Mouse (Mus musculus): ENCODE results near the gene Rem2. TPM values are rescaled to one million over a fixed set of nuclear protein-coding genes. Genes with fewer than 3 reads are reported as not detected.

The Rem2 gene
- 2.6 and 4.0 TPM in 2 replicates for polyA plus RNA-seq (2011; ENCODE audit: insufficient read depth, insufficient read length, low read depth, missing spikeins)

DNA sequence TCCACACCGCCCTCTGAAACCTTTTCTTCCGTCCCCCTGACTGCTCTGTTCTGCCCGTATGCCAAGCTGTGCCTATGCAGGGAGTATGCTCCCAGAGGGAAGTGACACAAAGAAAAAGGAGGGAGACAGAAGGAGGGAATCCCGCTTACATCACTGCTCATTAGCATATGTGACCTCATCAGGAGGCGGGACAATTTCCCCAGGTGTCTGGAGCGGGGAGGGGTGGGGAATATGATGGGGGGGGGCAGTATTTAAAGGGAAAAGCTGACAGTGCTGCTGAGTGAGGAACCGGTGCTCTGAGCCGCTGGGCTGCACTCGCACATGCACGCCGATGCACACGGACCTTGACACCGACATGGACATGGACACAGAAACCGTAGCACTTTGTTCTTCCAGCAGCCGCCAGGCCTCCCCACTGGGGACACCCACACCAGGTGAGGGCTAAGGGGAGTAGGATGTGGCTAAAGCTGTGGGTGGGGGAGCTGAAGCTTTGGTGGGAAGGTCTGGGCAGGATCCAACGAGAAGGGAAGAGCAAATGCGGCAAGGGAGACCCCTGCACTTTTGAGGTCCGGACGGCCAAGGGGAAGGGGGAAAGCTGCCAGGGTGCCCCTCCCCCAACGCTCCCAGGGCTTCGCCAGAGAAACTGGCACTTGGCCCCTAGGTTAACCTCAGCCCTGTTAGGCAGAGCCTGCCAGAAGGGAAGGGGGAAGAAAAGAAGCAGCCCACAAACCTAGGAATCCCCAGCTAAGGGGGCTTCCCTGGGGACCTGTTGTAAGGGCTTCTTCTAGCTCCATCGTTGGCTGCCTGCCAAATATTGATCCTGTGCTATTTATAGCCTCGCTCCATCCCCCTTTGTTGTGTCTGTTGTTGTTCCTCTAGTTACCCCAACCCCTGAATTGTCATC, at the start of gene Rem2:
TSS of gene Rem2 (plus strand) at position 160 of the 904 bp plus-strand sequence.
- H3K27me3 ChIP-seq (ENCODE audit: control insufficient read depth, insufficient read depth, low read length, poor library complexity, severe bottlenecking), result no peaks in the 10 kb centered on the region
- H3K27ac ChIP-seq (ENCODE audit: insufficient read depth, low read length), result no peak within 1 kb of the TSS
- H3K4me3 ChIP-seq (ENCODE audit: low read depth, low read length), result peak within 1 kb of the TSS; percentile 59
- no peaks in the 10 kb centered on the region for H3K4me1 ChIP-seq (ENCODE audit: control insufficient read depth, insufficient read depth, low read length)
- no peaks in the 10 kb centered on the region for H3K9me3 ChIP-seq (replicated peaks; ENCODE audit: control insufficient read depth, insufficient read depth, low read length, poor library complexity, severe bottlenecking)
- 0 out of 2 replicates have a peak within 1 kb of the TSS, but pooled peaks have one; percentile 39 for H3K9ac ChIP-seq (ENCODE audit: low read depth, poor library complexity, severe bottlenecking)
- H3K36me3 ChIP-seq (ENCODE audit: control insufficient read depth, insufficient read depth, low read length, poor library complexity, severe bottlenecking), result no peaks in the 10 kb centered on the region
- TF ChIP-seq POLR2A (IDR thresholded peaks at IDR 0.05; ENCODE audit: insufficient read depth, low read length) (no peak), EP300 (IDR thresholded peaks at IDR 0.05; ENCODE audit: insufficient read depth, low read depth, low read length) (no peak), CTCF (IDR thresholded peaks at IDR 0.05; ENCODE audit: low read depth, low read length) (no peak)

DNA sequence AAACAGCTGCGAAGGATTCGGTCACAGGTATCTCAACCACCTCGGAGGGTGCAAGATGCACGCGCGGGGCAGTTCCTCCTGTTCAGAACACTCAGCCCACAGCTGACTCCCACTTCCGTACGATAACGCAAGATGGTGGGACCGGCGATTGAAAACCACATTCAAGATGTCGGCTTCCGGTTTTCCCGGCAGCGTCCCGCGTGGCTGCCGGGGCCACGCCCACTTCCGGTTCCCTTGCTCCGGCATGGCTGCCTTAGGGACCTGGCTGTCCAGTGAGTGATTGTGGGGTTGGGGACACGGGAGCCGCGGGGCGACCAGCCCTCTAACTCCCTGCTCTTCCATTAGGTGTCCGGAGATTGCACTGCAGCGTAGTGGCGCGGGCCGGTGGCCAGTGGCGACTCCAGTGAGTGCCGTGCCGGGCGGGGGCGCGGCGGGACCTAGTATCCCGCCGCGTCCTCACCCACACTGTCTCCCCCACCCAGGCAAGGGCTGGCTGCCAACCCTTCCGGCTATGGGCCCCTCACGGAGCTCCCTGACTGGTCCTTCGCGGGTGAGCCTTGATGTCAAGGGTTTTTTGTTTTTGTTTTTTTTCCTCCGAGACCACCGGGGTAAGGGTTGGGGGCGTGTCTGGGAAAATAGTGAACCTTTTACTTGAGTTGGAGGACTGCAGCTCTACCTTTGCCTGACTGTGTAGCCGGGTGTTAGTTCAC, 49.1 kb upstream of the Rem2 start, which contains the start of gene Mrpl52:
TSS of gene Mrpl52 (plus strand) at position 221 of the 710 bp plus-strand sequence.
- no peaks in the 10 kb centered on the region for H3K27me3 ChIP-seq (ENCODE audit: control insufficient read depth, insufficient read depth, low read length, poor library complexity, severe bottlenecking)
- peaks cover 9% of the 10 kb centered on the region for H3K36me3 ChIP-seq (ENCODE audit: control insufficient read depth, insufficient read depth, low read length, poor library complexity, severe bottlenecking)
- H3K4me1 ChIP-seq (ENCODE audit: control insufficient read depth, insufficient read depth, low read length), result no peaks in the 10 kb centered on the region
- TF ChIP-seq CTCF (IDR thresholded peaks at IDR 0.05; ENCODE audit: low read depth, low read length) (no peak), POLR2A (IDR thresholded peaks at IDR 0.05; ENCODE audit: insufficient read depth, low read length) (peak; percentile 65)
- H3K9me3 ChIP-seq (replicated peaks; ENCODE audit: control insufficient read depth, insufficient read depth, low read length, poor library complexity, severe bottlenecking), result no peaks in the 10 kb centered on the region
- peak within 1 kb of the TSS; percentile 86 for H3K9ac ChIP-seq (ENCODE audit: low read depth, poor library complexity, severe bottlenecking)
- H3K4me3 ChIP-seq (ENCODE audit: low read depth, low read length), result peak within 1 kb of the TSS; percentile 99
- peak within 1 kb of the TSS; percentile 80 for H3K27ac ChIP-seq (ENCODE audit: insufficient read depth, low read length)

DNA sequence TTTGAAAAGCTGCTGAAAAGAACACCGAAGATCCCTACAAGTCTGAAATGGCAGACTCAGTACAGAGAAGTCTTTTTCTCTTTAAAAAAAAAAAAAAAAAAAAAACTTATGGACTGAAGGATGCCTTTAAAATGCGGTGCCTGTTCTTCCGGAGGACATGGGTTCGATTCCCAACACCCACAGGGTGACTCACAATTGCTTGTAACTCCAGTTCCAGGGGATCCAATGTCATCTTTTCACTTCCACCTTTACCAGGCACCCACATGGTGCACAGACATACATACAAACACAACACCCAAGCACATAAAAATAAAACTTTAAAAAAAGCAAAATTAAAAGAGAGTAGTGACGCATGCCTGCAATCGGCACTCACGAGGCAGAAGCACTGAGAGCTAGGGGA, 48.2 kb upstream of the Rem2 start:
- Histone ChIP-seq H3K4me1 (ENCODE audit: control insufficient read depth, insufficient read depth, low read length) (no peaks in the 10 kb centered on the region), H3K4me3 (ENCODE audit: low read depth, low read length) (no peak overlapping the region), H3K27me3 (ENCODE audit: control insufficient read depth, insufficient read depth, low read length, poor library complexity, severe bottlenecking) (no peaks in the 10 kb centered on the region), H3K36me3 (ENCODE audit: control insufficient read depth, insufficient read depth, low read length, poor library complexity, severe bottlenecking) (peaks cover 9% of the 10 kb centered on the region), H3K27ac (ENCODE audit: insufficient read depth, low read length) (no peak overlapping the region), H3K9me3 (replicated peaks; ENCODE audit: control insufficient read depth, insufficient read depth, low read length, poor library complexity, severe bottlenecking) (no peaks in the 10 kb centered on the region), H3K9ac (ENCODE audit: low read depth, poor library complexity, severe bottlenecking) (peak overlapping the region; percentile 86; the same call in 1 of the 2 replicates)
- TF ChIP-seq CTCF (IDR thresholded peaks at IDR 0.05; ENCODE audit: low read depth, low read length), result no peak
- no peak for TF ChIP-seq POLR2A (IDR thresholded peaks at IDR 0.05; ENCODE audit: insufficient read depth, low read length)
- TF ChIP-seq EP300 (IDR thresholded peaks at IDR 0.05; ENCODE audit: insufficient read depth, low read depth, low read length), result no peak

DNA sequence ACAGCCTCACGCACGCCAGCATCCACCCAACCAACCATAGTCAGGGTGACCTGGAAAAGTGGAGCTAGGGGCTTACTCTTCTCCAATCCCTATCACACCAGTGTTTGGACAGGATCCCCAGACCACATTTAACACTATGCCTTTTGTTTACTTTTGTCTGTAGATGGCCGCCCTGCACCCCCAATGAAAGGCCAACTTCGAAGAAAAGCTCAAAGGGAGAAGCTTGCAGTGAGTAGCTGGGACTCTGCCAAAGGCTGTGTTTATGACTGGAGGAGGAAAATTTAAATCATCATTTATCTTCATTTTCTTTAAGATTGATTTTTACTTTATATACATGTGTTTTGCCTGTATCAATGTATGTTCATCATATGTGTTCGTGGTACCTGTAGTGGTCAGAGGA, 47.5 kb upstream of the Rem2 start:
- peaks cover 9% of the 10 kb centered on the region for H3K36me3 ChIP-seq (ENCODE audit: control insufficient read depth, insufficient read depth, low read length, poor library complexity, severe bottlenecking)
- H3K9ac ChIP-seq (ENCODE audit: low read depth, poor library complexity, severe bottlenecking), result no peak overlapping the region
- TF ChIP-seq POLR2A (IDR thresholded peaks at IDR 0.05; ENCODE audit: insufficient read depth, low read length) (no peak), EP300 (IDR thresholded peaks at IDR 0.05; ENCODE audit: insufficient read depth, low read depth, low read length) (no peak), CTCF (IDR thresholded peaks at IDR 0.05; ENCODE audit: low read depth, low read length) (no peak)
- H3K27ac ChIP-seq (ENCODE audit: insufficient read depth, low read length), result no peak overlapping the region
- H3K4me1 ChIP-seq (ENCODE audit: control insufficient read depth, insufficient read depth, low read length), result no peaks in the 10 kb centered on the region
- no peaks in the 10 kb centered on the region for H3K27me3 ChIP-seq (ENCODE audit: control insufficient read depth, insufficient read depth, low read length, poor library complexity, severe bottlenecking)
- no peak overlapping the region for H3K4me3 ChIP-seq (ENCODE audit: low read depth, low read length)
- no peaks in the 10 kb centered on the region for H3K9me3 ChIP-seq (replicated peaks; ENCODE audit: control insufficient read depth, insufficient read depth, low read length, poor library complexity, severe bottlenecking)

DNA sequence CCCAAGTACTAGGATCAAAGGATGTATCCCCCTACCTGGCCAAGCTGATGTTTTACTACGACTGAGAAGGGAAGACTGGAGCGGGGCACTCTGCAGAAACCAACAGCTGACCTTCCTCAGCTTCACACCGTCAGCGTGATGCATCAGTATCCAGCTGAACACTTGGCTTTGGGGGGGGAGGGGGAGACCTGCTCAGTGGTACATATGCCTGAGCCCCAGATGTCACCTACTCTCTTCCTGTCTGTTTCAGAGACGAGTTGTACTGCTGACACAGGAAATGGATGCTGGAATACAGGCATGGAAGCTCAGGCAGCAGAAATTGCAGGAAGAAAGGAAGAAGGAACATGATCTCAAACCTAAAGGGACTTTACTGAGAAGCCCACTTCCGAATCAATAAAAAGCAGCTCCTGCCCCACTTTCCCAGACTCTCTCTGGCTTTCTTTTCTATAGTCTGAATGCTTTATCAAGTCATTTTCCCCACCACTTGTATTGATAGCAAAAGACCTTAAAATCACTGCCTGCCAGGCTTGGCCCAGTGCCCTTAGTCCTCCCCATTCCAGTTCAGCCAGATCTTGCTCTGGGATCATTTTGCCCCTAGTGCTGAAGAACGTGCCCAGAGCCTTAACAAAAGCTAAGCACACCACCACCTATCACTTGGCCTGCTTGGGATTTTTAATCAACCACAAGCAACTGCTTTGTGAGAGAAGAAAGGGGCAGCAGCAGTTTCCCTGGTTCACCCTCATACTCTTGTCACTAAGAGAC, 46.4 kb upstream of the Rem2 start:
- Histone ChIP-seq H3K4me1 (ENCODE audit: control insufficient read depth, insufficient read depth, low read length) (peaks cover 2% of the 10 kb centered on the region), H3K27me3 (ENCODE audit: control insufficient read depth, insufficient read depth, low read length, poor library complexity, severe bottlenecking) (no peaks in the 10 kb centered on the region), H3K4me3 (ENCODE audit: low read depth, low read length) (no peak overlapping the region), H3K9ac (ENCODE audit: low read depth, poor library complexity, severe bottlenecking) (no peak overlapping the region), H3K9me3 (replicated peaks; ENCODE audit: control insufficient read depth, insufficient read depth, low read length, poor library complexity, severe bottlenecking) (no peaks in the 10 kb centered on the region), H3K36me3 (ENCODE audit: control insufficient read depth, insufficient read depth, low read length, poor library complexity, severe bottlenecking) (peaks cover 9% of the 10 kb centered on the region), H3K27ac (ENCODE audit: insufficient read depth, low read length) (no peak overlapping the region)
- TF ChIP-seq POLR2A (IDR thresholded peaks at IDR 0.05; ENCODE audit: insufficient read depth, low read length) (no peak), EP300 (IDR thresholded peaks at IDR 0.05; ENCODE audit: insufficient read depth, low read depth, low read length) (no peak)
